Mouse (Mus musculus) hindbrain, embryonic 12.5 days (tissue): ENCODE measurements at regions not wholly inside any gene's neighbourhood (a gene's known extent, or its start where the extent isn't known, plus 50 kb on each side); places are given as distances from the start of the nearest gene placed in this dataset.
A peak's percentile ranks its signal among the peaks of the same experiment; 100 is the strongest.

Experiments
- ATAC-seq: fragments of 200-750 bp; cut with Nextera tagmentation; 2 replicates; pipeline ENCODE4 v1.8.0; 2017; ENCODE audit warnings: moderate TSS enrichment; ENCODE audit not compliant: low FRiP score
- H3K27ac ChIP-seq: fragments of 300-500 bp; sonication (generic); 2 replicates; pipeline ENCODE4 v1.5.1; 2016; ENCODE audit warnings: mild to moderate bottlenecking
- H3K27me3 ChIP-seq: fragments of 300-500 bp; sonication (generic); 2 replicates; pipeline ENCODE4 v1.6.1; 2016; ENCODE audit warnings: mild to moderate bottlenecking
- H3K36me3 ChIP-seq: fragments of 300-500 bp; sonication (generic); 2 replicates; pipeline ENCODE4 v1.6.1; 2016; ENCODE audit warnings: mild to moderate bottlenecking
- H3K4me1 ChIP-seq: fragments of 300-500 bp; sonication (generic); 2 replicates; pipeline ENCODE4 v1.6.1; 2016
- H3K4me2 ChIP-seq: fragments of 300-500 bp; sonication (generic); replicated peaks from 2 replicates; pipeline ENCODE4 v1.6.1; 2016; ENCODE audit warnings: mild to moderate bottlenecking
- H3K4me3 ChIP-seq: fragments of 300-500 bp; sonication (generic); 2 replicates; pipeline ENCODE4 v1.5.1; 2016; ENCODE audit warnings: mild to moderate bottlenecking
- H3K9ac ChIP-seq: fragments of 300-500 bp; sonication (generic); 2 replicates; pipeline ENCODE4 v1.6.1; 2016; ENCODE audit warnings: mild to moderate bottlenecking, moderate library complexity
- H3K9me3 ChIP-seq: fragments of 300-500 bp; sonication (generic); replicated peaks from 2 replicates; pipeline ENCODE4 v1.6.1; 2016; ENCODE audit warnings: mild to moderate bottlenecking
- WGBS: fragments of 180-500 bp; shearing (Covaris S2); methylation state at CpG from one replicate; pipeline ENCODE4 v1.1.7; 2016; 5-methylcytosine and 5-hydroxymethylcytosine counted together

DNA sequence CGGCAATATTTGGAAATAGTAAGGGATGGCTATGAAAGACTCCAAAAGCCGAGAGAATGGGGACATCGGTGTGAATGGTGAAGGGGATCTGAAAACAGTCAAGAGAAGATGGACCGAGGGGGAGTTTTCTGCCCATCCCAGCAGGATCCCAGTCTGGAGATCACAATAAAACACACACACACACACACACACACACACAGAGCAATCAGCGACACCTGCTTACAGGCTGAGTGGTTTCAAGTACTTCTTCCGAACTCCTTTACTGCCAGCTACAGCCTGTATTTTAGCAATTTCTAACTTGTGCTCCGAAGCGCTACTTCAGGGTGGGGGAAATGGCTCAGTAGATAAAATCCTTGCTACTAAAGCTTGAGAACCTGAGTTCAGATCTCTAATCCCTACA lies 205.8 kb downstream of the Bcl2l11 start:
- 0 out of 2 replicates have a peak, but pooled peaks have one; percentile 16 for ATAC-seq
- Histone ChIP-seq H3K4me2 (no peak overlapping the region; the same call in 1 of the 2 replicates), H3K4me1 (peaks cover 10% of the 10 kb centered on the region), H3K27ac (no peak overlapping the region), H3K27me3 (no peaks in the 10 kb centered on the region), H3K9me3 (no peaks in the 10 kb centered on the region), H3K4me3 (no peak overlapping the region), H3K36me3 (no peaks in the 10 kb centered on the region), H3K9ac (no peak overlapping the region)
- WGBS, result 62% methylated on average over 8 of the region's 8 CpGs

- Histone ChIP-seq H3K9ac (no peak overlapping the region), H3K4me3 (no peak overlapping the region), H3K4me2 (no peak overlapping the region), H3K27ac (no peak overlapping the region), H3K4me1 (peaks cover 10% of the 10 kb centered on the region), H3K9me3 (no peaks in the 10 kb centered on the region), H3K27me3 (no peaks in the 10 kb centered on the region; the same call in 1 of the 2 replicates), H3K36me3 (no peaks in the 10 kb centered on the region)
- WGBS, result 72% methylated on average over 10 of the region's 10 CpGs
- ATAC-seq, result no peak
These were observed 207.7 kb downstream of the Bcl2l11 start for GRCm38 (mm10) chr2:128333401-128334142.

GRCm38 (mm10) chr2:128334143-128334470 lies 208.3 kb downstream of the Bcl2l11 start:
- Histone ChIP-seq H3K4me1 (peaks cover 14% of the 10 kb centered on the region), H3K9me3 (no peaks in the 10 kb centered on the region), H3K4me3 (no peak overlapping the region), H3K27me3 (no peaks in the 10 kb centered on the region; the same call in 1 of the 2 replicates), H3K27ac (no peak overlapping the region), H3K36me3 (no peaks in the 10 kb centered on the region), H3K9ac (no peak overlapping the region), H3K4me2 (no peak overlapping the region)
- no peak for ATAC-seq
- WGBS, result 74% methylated on average over 2 of the region's 2 CpGs

DNA sequence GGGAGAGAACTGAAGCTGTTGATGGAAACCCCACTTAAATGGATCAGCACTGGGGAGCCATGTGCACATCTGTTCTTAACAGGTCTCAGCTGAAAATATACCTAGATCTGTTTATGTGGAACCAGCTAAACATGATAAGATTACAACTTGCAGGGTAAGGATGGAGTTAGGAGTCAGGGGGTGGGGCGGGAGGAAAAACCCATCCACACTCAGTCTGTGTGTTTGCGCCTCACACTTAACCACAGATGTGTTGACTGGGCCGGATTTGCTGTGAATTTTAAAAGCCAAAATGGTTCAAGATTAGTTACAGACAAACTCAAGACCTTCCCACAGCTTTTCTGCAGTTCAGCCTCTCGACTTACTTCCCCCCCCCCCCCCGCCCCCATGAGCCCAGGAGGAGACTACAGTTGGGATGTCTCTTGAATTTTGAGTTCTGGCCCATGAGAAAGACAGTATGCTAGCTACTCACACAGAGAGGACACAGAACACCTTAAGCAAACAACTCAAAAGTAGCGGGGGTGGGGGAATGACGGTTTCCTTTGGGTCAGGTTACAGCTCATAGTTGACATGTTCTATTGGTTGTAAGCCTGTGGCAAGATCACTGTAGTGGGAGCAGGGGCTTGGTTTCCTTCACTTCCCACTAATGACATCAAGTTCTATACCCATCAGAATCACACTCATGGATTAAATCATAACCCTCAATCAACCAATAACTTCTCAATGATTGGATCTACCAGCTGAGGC lies 209.1 kb downstream of the Bcl2l11 start:
- no peak for ATAC-seq
- peaks cover 20% of the 10 kb centered on the region for H3K4me1 ChIP-seq

DNA sequence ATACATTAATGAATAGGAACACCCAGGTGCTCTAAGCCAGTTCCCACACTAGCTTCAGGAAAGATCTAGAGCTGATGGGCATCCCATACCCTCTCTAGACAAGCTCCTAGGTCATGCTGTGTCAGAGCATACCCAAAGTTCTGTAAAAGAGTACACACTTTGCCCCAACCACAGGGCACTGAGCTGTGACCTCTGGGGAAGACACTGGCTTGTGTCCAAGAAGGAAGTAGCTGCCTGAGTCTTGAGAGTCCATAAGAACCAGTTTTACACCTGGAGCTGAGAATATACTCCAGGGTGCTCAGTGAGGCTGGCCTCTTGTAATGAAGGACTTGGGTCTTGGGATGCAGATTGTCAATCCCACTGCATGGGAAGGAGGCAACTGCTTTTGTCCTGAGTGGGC lies 211.4 kb downstream of the Bcl2l11 start:
- no peak overlapping the region for H3K27ac ChIP-seq
- H3K9ac ChIP-seq, result no peak overlapping the region
- no peaks in the 10 kb centered on the region; the same call in 1 of the 2 replicates for H3K27me3 ChIP-seq
- no peak overlapping the region for H3K4me2 ChIP-seq
- no peak overlapping the region for H3K4me3 ChIP-seq
- peaks cover 19% of the 10 kb centered on the region for H3K4me1 ChIP-seq
- H3K36me3 ChIP-seq, result no peaks in the 10 kb centered on the region
- ATAC-seq, result no peak
- H3K9me3 ChIP-seq, result no peaks in the 10 kb centered on the region

More for the DNA sequence above, 209.1 kb downstream of the Bcl2l11 start:
- no peak overlapping the region for H3K9ac ChIP-seq
- 65% methylated on average over 7 of the region's 7 CpGs for WGBS
- H3K36me3 ChIP-seq, result no peaks in the 10 kb centered on the region
- no peaks in the 10 kb centered on the region for H3K9me3 ChIP-seq
- H3K27me3 ChIP-seq, result no peaks in the 10 kb centered on the region; the same call in 1 of the 2 replicates
- no peak overlapping the region for H3K4me3 ChIP-seq
- no peak overlapping the region for H3K27ac ChIP-seq
- H3K4me2 ChIP-seq, result no peak overlapping the region

DNA sequence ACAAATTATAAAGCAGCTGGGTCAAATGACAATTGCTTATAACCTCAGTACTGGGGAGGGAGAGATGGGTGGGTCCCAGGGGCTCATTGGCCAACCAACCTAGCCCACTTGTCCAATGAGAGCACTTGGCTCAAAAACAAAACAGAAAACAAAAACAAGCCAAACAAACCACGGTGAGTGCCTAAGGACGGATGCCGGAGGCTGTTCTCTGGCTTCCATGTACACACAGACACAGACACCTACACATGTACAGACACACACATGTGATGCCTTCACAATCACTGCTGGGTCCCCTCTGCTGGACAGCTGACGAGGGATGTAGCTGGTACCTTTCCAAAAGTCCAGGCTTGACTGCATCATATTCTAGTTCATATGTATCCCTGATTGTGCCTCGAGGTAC lies 212.0 kb downstream of the Bcl2l11 start:
- Histone ChIP-seq H3K36me3 (no peaks in the 10 kb centered on the region), H3K9ac (no peak overlapping the region), H3K9me3 (no peaks in the 10 kb centered on the region), H3K27me3 (no peaks in the 10 kb centered on the region; the same call in 1 of the 2 replicates), H3K4me3 (no peak overlapping the region), H3K4me1 (peaks cover 19% of the 10 kb centered on the region), H3K4me2 (no peak overlapping the region), H3K27ac (no peak overlapping the region)
- WGBS, result 92% methylated on average over 5 of the region's 5 CpGs
- ATAC-seq, result no peak

- Histone ChIP-seq H3K27me3 (no peaks in the 10 kb centered on the region; the same call in 1 of the 2 replicates), H3K4me1 (peaks cover 19% of the 10 kb centered on the region), H3K27ac (peak overlapping the region; percentile 48; the same call in 1 of the 2 replicates), H3K4me3 (no peak overlapping the region), H3K9ac (no peak overlapping the region), H3K9me3 (no peaks in the 10 kb centered on the region), H3K36me3 (no peaks in the 10 kb centered on the region), H3K4me2 (no peak overlapping the region)
- WGBS, result 88% methylated on average over 4 of the region's 4 CpGs
- no peak for ATAC-seq
These were observed 212.6 kb downstream of the Bcl2l11 start for GRCm38 (mm10) chr2:128338474-128338873.

- Histone ChIP-seq H3K4me3 (no peak overlapping the region), H3K4me1 (peaks cover 19% of the 10 kb centered on the region), H3K9me3 (no peaks in the 10 kb centered on the region), H3K9ac (no peak overlapping the region), H3K27me3 (no peaks in the 10 kb centered on the region; the same call in 1 of the 2 replicates), H3K4me2 (no peak overlapping the region), H3K27ac (peak overlapping the region; percentile 48; the same call in 1 of the 2 replicates), H3K36me3 (no peaks in the 10 kb centered on the region)
- no peak for ATAC-seq
- WGBS, result 31% methylated on average over 8 of the region's 8 CpGs
These were observed 213.3 kb downstream of the Bcl2l11 start for GRCm38 (mm10) chr2:128339061-128339642.

DNA sequence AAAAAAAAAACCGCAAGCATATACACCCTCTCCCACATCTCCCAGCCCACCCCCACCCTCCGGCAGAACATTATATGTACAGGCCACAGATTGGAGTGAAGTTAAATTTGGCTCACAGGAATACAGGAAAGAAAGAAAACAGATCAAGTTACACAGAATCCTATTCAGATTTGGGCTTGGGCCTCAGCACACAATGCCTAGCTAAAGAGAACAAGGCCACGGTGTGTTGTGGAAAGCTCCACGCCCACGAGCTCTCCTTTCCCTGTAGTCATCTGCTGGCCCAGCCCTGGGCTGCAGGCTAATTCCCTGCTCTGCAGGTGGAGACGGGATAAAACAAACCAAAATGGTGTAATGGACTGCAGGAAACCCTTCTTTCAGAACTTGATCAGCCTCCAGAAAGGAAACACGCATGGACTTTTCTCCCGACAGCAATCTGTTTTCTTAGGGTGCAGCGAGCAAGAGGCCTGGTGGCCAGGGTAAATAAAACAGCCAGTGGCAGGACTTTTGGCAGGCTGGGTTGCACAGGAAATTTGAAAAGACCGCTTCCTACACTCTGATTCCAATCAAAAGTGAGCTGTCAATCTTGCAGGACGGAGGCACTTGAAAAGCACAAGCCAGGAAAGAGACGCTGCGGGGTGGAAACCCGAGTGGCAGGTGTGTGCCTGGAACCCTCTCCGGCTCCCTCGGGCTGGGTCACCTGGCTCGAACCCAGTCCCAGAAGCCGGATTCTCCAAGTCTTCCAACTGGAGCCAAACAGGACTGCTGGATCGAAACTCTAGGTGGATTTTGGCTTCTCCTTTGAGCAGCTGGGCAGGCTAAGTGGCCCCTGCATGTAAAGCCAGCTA lies 214.0 kb downstream of the Bcl2l11 start:
- Histone ChIP-seq H3K36me3 (no peaks in the 10 kb centered on the region), H3K4me3 (no peak overlapping the region), H3K4me1 (peaks cover 19% of the 10 kb centered on the region), H3K4me2 (no peak overlapping the region), H3K9me3 (no peaks in the 10 kb centered on the region), H3K27ac (peak overlapping the region; percentile 48), H3K9ac (no peak overlapping the region), H3K27me3 (no peaks in the 10 kb centered on the region; the same call in 1 of the 2 replicates)
- 41% methylated on average over 19 of the region's 19 CpGs for WGBS
- ATAC-seq, result no peak

GRCm38 (mm10) chr2:128340631-128341240 lies 214.9 kb downstream of the Bcl2l11 start:
- WGBS, result 93% methylated on average over 5 of the region's 5 CpGs

DNA sequence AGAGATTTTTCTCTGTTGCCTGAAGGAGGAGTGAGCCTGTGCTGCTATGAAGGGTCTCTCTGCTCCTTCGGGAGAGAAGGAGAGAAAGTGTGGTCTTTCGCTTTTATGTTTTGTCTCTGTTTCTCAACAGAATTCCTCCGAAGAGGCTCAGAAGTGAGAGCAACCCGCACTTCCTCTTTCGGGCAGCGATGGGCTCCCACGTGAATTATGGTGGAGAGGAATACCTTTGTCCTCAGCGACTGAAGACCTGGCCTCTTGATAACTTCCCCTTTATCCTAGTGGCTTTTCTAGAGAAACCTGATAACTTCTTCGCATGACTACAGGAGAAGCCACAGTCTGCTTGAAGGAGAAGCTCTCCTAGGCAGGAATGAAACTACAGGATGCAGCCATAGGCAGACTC lies 216.4 kb downstream of the Bcl2l11 start:
- no peak overlapping the region for H3K27ac ChIP-seq
- ATAC-seq, result no peak
- H3K27me3 ChIP-seq, result no peaks in the 10 kb centered on the region; the same call in 1 of the 2 replicates
- no peaks in the 10 kb centered on the region for H3K9me3 ChIP-seq
- H3K4me3 ChIP-seq, result no peak overlapping the region
- no peak overlapping the region for H3K4me2 ChIP-seq
- H3K4me1 ChIP-seq, result peaks cover 19% of the 10 kb centered on the region
- H3K9ac ChIP-seq, result no peak overlapping the region
- WGBS, result 80% methylated on average over 9 of the region's 9 CpGs
- H3K36me3 ChIP-seq, result no peaks in the 10 kb centered on the region

More at GRCm38 (mm10) chr2:128340631-128341240, 214.9 kb downstream of the Bcl2l11 start:
- H3K4me1 ChIP-seq, result peaks cover 19% of the 10 kb centered on the region
- ATAC-seq, result 0 out of 2 replicates have a peak, but pooled peaks have one; percentile 29
- no peaks in the 10 kb centered on the region for H3K9me3 ChIP-seq
- no peaks in the 10 kb centered on the region for H3K36me3 ChIP-seq
- H3K9ac ChIP-seq, result no peak overlapping the region
- no peak overlapping the region for H3K4me3 ChIP-seq
- peak overlapping the region; percentile 48; the same call in 1 of the 2 replicates for H3K27ac ChIP-seq
- H3K27me3 ChIP-seq, result no peaks in the 10 kb centered on the region; the same call in 1 of the 2 replicates
- no peak overlapping the region for H3K4me2 ChIP-seq
